Comparison of ENCODE assay signal across 25 mouse cellular contexts in genomic region chr19:25927220-25927619, GRCm38 (mm10).
"Had no signal": no experiment of that assay in that cellular context is flagged by ENCODE, and none has a peak within 500 bp of the region (broad histone marks: within the 10 kb centered on the region; RNA-seq: fewer than 3 reads in every experiment).

No protein-coding gene starts in this region.

- H3K4me1 ChIP-seq: liver, embryonic 13.5 days; liver, embryonic 15.5 days had no signal

- H3K9me3 ChIP-seq: heart, embryonic 10.5 days; heart, embryonic 12.5 days; hindbrain, embryonic 10.5 days; hindbrain, embryonic 12.5 days; intestine, embryonic 15.5 days; limb, embryonic 10.5 days; limb, embryonic 12.5 days; liver, embryonic 13.5 days; liver, embryonic 15.5 days had no signal

- DNase-seq: gastrocnemius, adult 2 months; gastrocnemius, postnatal 10 days; gastrocnemius, postnatal 25 days; heart, adult 18-20 months; heart, postnatal 10 days; heart, postnatal 4 days; kidney, adult 8-10 months; kidney, postnatal 14 days; liver; liver, embryonic 13.5 days had no signal

- H3K9ac ChIP-seq: heart, embryonic 12.5 days; hindbrain, embryonic 12.5 days; hindbrain, embryonic 14.5 days; intestine, embryonic 15.5 days; limb, embryonic 12.5 days; liver, embryonic 13.5 days; liver, embryonic 15.5 days had no signal

- H3K36me3 ChIP-seq: heart, embryonic 10.5 days; heart, embryonic 12.5 days; hindbrain, embryonic 10.5 days; hindbrain, embryonic 12.5 days; intestine, embryonic 15.5 days; limb, embryonic 10.5 days; limb, embryonic 12.5 days; liver, embryonic 13.5 days; liver, embryonic 15.5 days had no signal

- H3K27ac ChIP-seq: gastrocnemius, adult 2 months; heart, embryonic 10.5 days; hindbrain, embryonic 10.5 days; hindbrain, embryonic 12.5 days; hindbrain, embryonic 14.5 days; intestine, embryonic 15.5 days; layer of hippocampus, adult 2 months; left cerebral cortex, adult 2 months; limb, embryonic 10.5 days; limb, embryonic 12.5 days; liver, embryonic 13.5 days; liver, embryonic 15.5 days had no signal

- H3K27me3 ChIP-seq: heart, embryonic 12.5 days; hindbrain, embryonic 12.5 days; intestine, embryonic 15.5 days; limb, embryonic 12.5 days; liver, embryonic 13.5 days; liver, embryonic 15.5 days had no signal

- H3K4me2 ChIP-seq: heart, embryonic 12.5 days; hindbrain, embryonic 12.5 days; hindbrain, embryonic 14.5 days; intestine, embryonic 15.5 days; limb, embryonic 12.5 days; liver, embryonic 11.5 days; liver, embryonic 13.5 days; liver, embryonic 15.5 days had no signal

- ATAC-seq: hindbrain, embryonic 16.5 days; inflammation-experienced regulatory T-cells, adult 6 months; intestine, embryonic 15.5 days; intestine, postnatal 0 days had no signal

- H3K4me3 ChIP-seq: gastrocnemius, adult 2 months; heart, embryonic 10.5 days; heart, embryonic 12.5 days; hindbrain, embryonic 10.5 days; hindbrain, embryonic 12.5 days; intestine, embryonic 15.5 days; layer of hippocampus, adult 2 months; left cerebral cortex, adult 2 months; limb, embryonic 10.5 days; limb, embryonic 12.5 days; liver, embryonic 13.5 days; liver, embryonic 15.5 days had no signal
